Mouse (Mus musculus) small intestine, adult 2 months (tissue): Measurements from ENCODE around the gene Rpp25.

Source experiments
- CTCF ChIP-seq: fragments of 200-500 bp; IDR thresholded peaks from 2 replicates; pipeline ENCODE4 v1.5.1; 2012; ENCODE audit warnings: low read depth, mild to moderate bottlenecking, control low read depth, inconsistent platforms, low read length, moderate library complexity, mixed read lengths; ENCODE audit not compliant: insufficient replicate concordance, insufficient read length; ENCODE audit errors: extremely low read depth
- POLR2A ChIP-seq: fragments of 200-500 bp; IDR thresholded peaks from 2 replicates; pipeline ENCODE4 v1.6.1; 2012; ENCODE audit warnings: low read depth, mild to moderate bottlenecking, control low read depth, inconsistent platforms, low read length, moderate library complexity

- TF ChIP-seq POLR2A, result no peak
- no peak for TF ChIP-seq CTCF
Measured at GRCm38 (mm10) chr9:57554753-57555152, 50.9 kb downstream of the Rpp25 start.
